9 mouse cellular contexts compared by ENCODE assay signal in genomic region chr8:123892586-123893155, GRCm38 (mm10). TPM values are rescaled to one million over a fixed set of nuclear protein-coding genes. Genes with fewer than 3 reads are reported as not detected.
DNase-seq lines count a peak whose midpoint lies in the region; ATAC-seq lines count a peak whose summit lies in the region.
"Had no signal": no experiment of that assay in that cellular context is flagged by ENCODE, and none has a peak within 500 bp of the region (broad histone marks: within the 10 kb centered on the region; RNA-seq: fewer than 3 reads in every experiment).

No protein-coding gene starts in this region.

- no peak overlapping the region for H3K4me3 ChIP-seq in heart, embryonic 14.5 days (ENCODE audit: control insufficient read depth in 1 of 2, insufficient read depth in 1 of 2, low read depth in 1 of 2, low read length in 2 of 2)
- H3K4me3 ChIP-seq in embryonic facial prominence, embryonic 10.5 days, result peak overlapping the region; percentile 52
- peak overlapping the region; percentile 51 for H3K4me3 ChIP-seq in hindbrain, embryonic 16.5 days (ENCODE audit: low read length)
- peak overlapping the region; percentile 24 for H3K4me3 ChIP-seq in neural tube, embryonic 11.5 days (ENCODE audit: low read depth, low read length)

- H3K4me2 ChIP-seq in heart, embryonic 14.5 days (ENCODE audit: low read length), result peak overlapping the region; percentile 11
- H3K4me2 ChIP-seq in hindbrain, embryonic 16.5 days (ENCODE audit: low read length), result peak overlapping the region; percentile 81
- peak overlapping the region; percentile 43 for H3K4me2 ChIP-seq in neural tube, embryonic 11.5 days (ENCODE audit: low read depth)

- no peak overlapping the region for H3K27ac ChIP-seq in heart, embryonic 14.5 days (replicated peaks in 1 of 2; ENCODE audit: control insufficient read depth in 1 of 2, insufficient read depth in 1 of 2, low read depth in 2 of 2, low read length in 2 of 2)
- H3K27ac ChIP-seq in embryonic facial prominence, embryonic 10.5 days (replicated peaks), result no peak overlapping the region
- H3K27ac ChIP-seq in hindbrain, embryonic 16.5 days (ENCODE audit: low read depth, low read length), result peak overlapping the region; percentile 74
- H3K27ac ChIP-seq in neural tube, embryonic 11.5 days (ENCODE audit: low read depth, low read length), result no peak overlapping the region
- H3K27ac ChIP-seq: macrophage had no signal

- peaks cover 11 to 22% of the 10 kb centered on the region in 2 experiments for H3K4me1 ChIP-seq in heart, embryonic 14.5 days (ENCODE audit: control insufficient read depth in 2 of 2, insufficient read depth in 2 of 2, low read length in 2 of 2)
- H3K4me1 ChIP-seq in embryonic facial prominence, embryonic 10.5 days, result peaks cover 25% of the 10 kb centered on the region
- H3K4me1 ChIP-seq in hindbrain, embryonic 16.5 days (ENCODE audit: control insufficient read depth, insufficient read depth, low read depth, low read length), result peaks cover 6% of the 10 kb centered on the region
- H3K4me1 ChIP-seq in neural tube, embryonic 11.5 days (ENCODE audit: control insufficient read depth, insufficient read depth, low read length), result no peaks in the 10 kb centered on the region; the same call in 1 of the 2 replicates

- H3K9me3 ChIP-seq in heart, embryonic 14.5 days (ENCODE audit: control insufficient read depth, low read length), result no peaks in the 10 kb centered on the region
- H3K9me3 ChIP-seq in embryonic facial prominence, embryonic 10.5 days, result no peaks in the 10 kb centered on the region
- no peaks in the 10 kb centered on the region for H3K9me3 ChIP-seq in hindbrain, embryonic 16.5 days (ENCODE audit: control insufficient read depth, low read length)
- no peaks in the 10 kb centered on the region for H3K9me3 ChIP-seq in neural tube, embryonic 11.5 days (ENCODE audit: control insufficient read depth, low read length)

- no peak for DNase-seq in heart, adult 18-20 months
- peak; percentile 50 for DNase-seq in embryonic facial prominence, embryonic 10.5 days (ENCODE audit: low spot score)
- DNase-seq in neural tube, embryonic 11.5 days (ENCODE audit: low spot score), result no peak
- DNase-seq in thymus, postnatal 36 days, result no peak
- no peak for DNase-seq in urinary bladder, postnatal 10 days (ENCODE audit: low spot score)
- DNase-seq in frontal cortex, postnatal 25 days (ENCODE audit: low spot score in 2 of 2), result no peak

- 18% methylated on average over 30 of the region's 30 CpGs for WGBS in heart, embryonic 14.5 days
- 9% methylated on average over 30 of the region's 30 CpGs for WGBS in embryonic facial prominence, embryonic 10.5 days
- 9% methylated on average over 30 of the region's 30 CpGs for WGBS in hindbrain, embryonic 16.5 days
- 12% methylated on average over 30 of the region's 30 CpGs for WGBS in neural tube, embryonic 11.5 days

- H3K27me3 ChIP-seq in heart, embryonic 14.5 days (ENCODE audit: control insufficient read depth, insufficient read depth, low read length), result peaks cover 63% of the 10 kb centered on the region
- H3K27me3 ChIP-seq in embryonic facial prominence, embryonic 10.5 days (replicated peaks; ENCODE audit: low read depth, poor library complexity, severe bottlenecking), result peaks cover 88% of the 10 kb centered on the region
- H3K27me3 ChIP-seq in hindbrain, embryonic 16.5 days (replicated peaks; ENCODE audit: control insufficient read depth, insufficient read depth, low read length), result peaks cover 20% of the 10 kb centered on the region
- peaks cover 54% of the 10 kb centered on the region for H3K27me3 ChIP-seq in neural tube, embryonic 11.5 days (ENCODE audit: control insufficient read depth, insufficient read depth, low read length)

- H3K36me3 ChIP-seq in heart, embryonic 14.5 days (ENCODE audit: control insufficient read depth, insufficient read depth, low read length), result no peaks in the 10 kb centered on the region
- peaks cover 4% of the 10 kb centered on the region; the same call in 1 of the 2 replicates for H3K36me3 ChIP-seq in embryonic facial prominence, embryonic 10.5 days (replicated peaks)
- H3K36me3 ChIP-seq in hindbrain, embryonic 16.5 days (ENCODE audit: control insufficient read depth, insufficient read depth, low read length), result no peaks in the 10 kb centered on the region
- H3K36me3 ChIP-seq in neural tube, embryonic 11.5 days (ENCODE audit: control insufficient read depth, insufficient read depth, low read length), result no peaks in the 10 kb centered on the region

- no peak for ATAC-seq in heart, embryonic 14.5 days (ENCODE audit: insufficient number of reproducible peaks, insufficient read depth, low FRiP score, low read depth)
- ATAC-seq in hindbrain, embryonic 16.5 days, result peak; percentile 52
- ATAC-seq in neural tube, embryonic 11.5 days (ENCODE audit: insufficient read depth, low FRiP score, low TSS enrichment), result no peak

- H3K9ac ChIP-seq in heart, embryonic 14.5 days (ENCODE audit: low read length), result no peak overlapping the region
- peak overlapping the region; percentile 72 for H3K9ac ChIP-seq in hindbrain, embryonic 16.5 days (ENCODE audit: low read depth, low read length)
- H3K9ac ChIP-seq in neural tube, embryonic 11.5 days (ENCODE audit: low read length), result no peak overlapping the region

RNA-seq across cellular contexts. Expression of gene Acta1, which starts 1.9 kb away (rescaled TPM):
- 236 and 241 TPM in 2 replicates for polyA plus RNA-seq in heart, embryonic 14.5 days (2014; fragmentation: Nextera tagmentation; extraction: Ambion mirVana)
- 100 to 1,000 TPM; 385 to 423 TPM for total RNA-seq in heart, adult 18-20 months (2021)
- 0.80 and 1.3 TPM in 2 replicates for polyA plus RNA-seq in embryonic facial prominence, embryonic 10.5 days (2016; fragmentation: Nextera tagmentation; extraction: Ambion mirVana)
- polyA plus RNA-seq in hindbrain, embryonic 16.5 days (2015; fragmentation: Nextera tagmentation; extraction: Ambion mirVana), result 11.8 and 166 TPM in 2 replicates
- polyA plus RNA-seq in neural tube, embryonic 11.5 days (2014; fragmentation: Nextera tagmentation; extraction: Ambion mirVana), result 90.2 and 95.2 TPM in 2 replicates
- polyA plus RNA-seq: macrophage had no signal

RNA-seq across cellular contexts. Expression of gene Ccsap, which starts 32.7 kb away (rescaled TPM):
- 2.9 and 3.7 TPM in 2 replicates for polyA plus RNA-seq in heart, embryonic 14.5 days (2014; fragmentation: Nextera tagmentation; extraction: Ambion mirVana)
- total RNA-seq in heart, adult 18-20 months (2021), result under 1 TPM; 0.57 to 0.93 TPM
- polyA plus RNA-seq in embryonic facial prominence, embryonic 10.5 days (2016; fragmentation: Nextera tagmentation; extraction: Ambion mirVana), result 5.4 and 5.6 TPM in 2 replicates
- 4.8 and 4.9 TPM in 2 replicates for polyA plus RNA-seq in hindbrain, embryonic 16.5 days (2015; fragmentation: Nextera tagmentation; extraction: Ambion mirVana)
- 6.3 and 6.7 TPM in 2 replicates for polyA plus RNA-seq in neural tube, embryonic 11.5 days (2014; fragmentation: Nextera tagmentation; extraction: Ambion mirVana)

RNA-seq across cellular contexts. Expression of gene Nup133, which starts 56.4 kb away (rescaled TPM):
- polyA plus RNA-seq in heart, embryonic 14.5 days (2014; fragmentation: Nextera tagmentation; extraction: Ambion mirVana), result 24.2 and 24.9 TPM in 2 replicates
- total RNA-seq in heart, adult 18-20 months (2021), result 10 to 100 TPM; 10.9 to 11.0 TPM
- 54.2 and 60.6 TPM in 2 replicates for polyA plus RNA-seq in embryonic facial prominence, embryonic 10.5 days (2016; fragmentation: Nextera tagmentation; extraction: Ambion mirVana)
- polyA plus RNA-seq in hindbrain, embryonic 16.5 days (2015; fragmentation: Nextera tagmentation; extraction: Ambion mirVana), result 18.3 and 22.0 TPM in 2 replicates
- 49.8 and 52.3 TPM in 2 replicates for polyA plus RNA-seq in neural tube, embryonic 11.5 days (2014; fragmentation: Nextera tagmentation; extraction: Ambion mirVana)

Comparison
In these comparisons a context has a peak if more than half of its experiments do, and no peak if none do; other contexts are left out.
1. H3K4me2 ChIP-seq: peak in every context shown above with its lines; median percentile 81 in hindbrain, embryonic 16.5 days; 43 in neural tube, embryonic 11.5 days; 11 in heart, embryonic 14.5 days.
2. H3K4me3 ChIP-seq: peak in embryonic facial prominence, embryonic 10.5 days (single experiment), hindbrain, embryonic 16.5 days (single experiment) and neural tube, embryonic 11.5 days (single experiment); none in heart, embryonic 14.5 days (0 of 2).